Mouse (Mus musculus): Measurements from ENCODE around the gene Ucn3. TPM values are rescaled to one million over a fixed set of nuclear protein-coding genes. Genes with fewer than 3 reads are reported as not detected.
"Not testable (repeated sequence)": the region's sequence is repeated elsewhere in the genome, so short reads cannot be mapped to it uniquely, and the experiment has no call there.

Gene Ucn3
- total RNA-seq (2021) = not detected

DNA sequence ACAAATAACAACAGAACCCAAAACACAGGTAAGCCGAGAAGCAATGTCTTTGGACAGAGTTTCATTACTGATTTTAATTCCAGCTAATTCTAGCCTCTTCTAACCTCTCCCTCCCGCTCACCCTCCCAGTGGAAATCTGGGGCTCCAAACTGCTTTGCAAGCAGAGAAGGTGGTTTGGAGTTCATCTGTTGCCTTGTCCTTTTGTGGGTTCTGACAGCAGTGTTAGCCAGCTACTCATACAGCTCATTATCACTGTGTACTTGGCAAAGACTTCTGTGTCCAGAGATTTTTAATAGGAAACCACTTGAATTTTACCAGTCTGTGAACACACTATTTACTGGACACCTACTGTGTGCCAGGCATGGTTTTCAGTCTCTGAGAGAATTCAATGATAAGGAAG lies at the start of gene Ucn3:
TSS of gene Ucn3 (minus strand) at position 101 of the 400 bp plus-strand sequence.
- DNase-seq (ENCODE audit: extremely low spot score in 1 of 2, low spot score in 1 of 2) = no peak

DNA sequence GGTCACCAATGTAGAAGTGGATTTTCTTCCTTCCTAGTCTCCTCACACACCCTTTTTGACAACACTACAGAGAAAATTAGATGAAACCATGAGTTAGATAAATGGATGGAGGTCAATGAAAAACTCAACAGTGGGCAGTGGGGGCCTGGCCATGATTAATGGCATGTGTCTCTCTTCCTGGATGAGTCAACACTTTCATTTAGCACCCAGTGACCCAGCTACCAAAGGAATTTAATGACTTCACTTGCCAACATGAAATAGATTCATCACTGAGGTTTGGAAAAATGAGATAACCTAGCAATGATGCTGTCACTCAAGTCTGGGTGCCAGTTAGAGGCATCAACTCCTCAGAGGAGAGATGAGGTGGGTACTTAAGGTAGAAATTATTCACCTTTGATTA lies 46.9 kb upstream of the Ucn3 start:
- no peak for DNase-seq (ENCODE audit: extremely low spot score in 1 of 2, low spot score in 1 of 2)

DNA sequence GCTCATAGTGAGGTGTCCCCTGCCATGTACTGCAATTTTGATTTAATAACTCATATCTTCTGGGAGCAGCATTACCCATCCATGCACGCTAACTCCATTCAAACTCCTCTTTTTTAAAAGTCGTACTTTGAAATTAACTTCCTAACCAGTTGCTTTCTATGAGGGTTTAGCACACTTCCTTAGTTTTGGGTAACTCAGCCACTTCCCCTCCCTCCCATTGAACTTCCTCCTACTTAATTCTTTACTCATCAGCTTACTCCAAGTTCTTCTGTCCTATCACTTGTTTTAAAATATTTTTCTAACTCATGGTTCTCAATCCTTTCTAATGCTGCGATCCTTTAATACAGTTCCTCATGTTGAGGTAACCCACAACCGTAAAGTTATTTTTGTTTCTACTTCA lies 23.7 kb upstream of the Ucn3 start:
- DNase-seq (ENCODE audit: extremely low spot score in 1 of 2, low spot score in 1 of 2) = no peak

DNA sequence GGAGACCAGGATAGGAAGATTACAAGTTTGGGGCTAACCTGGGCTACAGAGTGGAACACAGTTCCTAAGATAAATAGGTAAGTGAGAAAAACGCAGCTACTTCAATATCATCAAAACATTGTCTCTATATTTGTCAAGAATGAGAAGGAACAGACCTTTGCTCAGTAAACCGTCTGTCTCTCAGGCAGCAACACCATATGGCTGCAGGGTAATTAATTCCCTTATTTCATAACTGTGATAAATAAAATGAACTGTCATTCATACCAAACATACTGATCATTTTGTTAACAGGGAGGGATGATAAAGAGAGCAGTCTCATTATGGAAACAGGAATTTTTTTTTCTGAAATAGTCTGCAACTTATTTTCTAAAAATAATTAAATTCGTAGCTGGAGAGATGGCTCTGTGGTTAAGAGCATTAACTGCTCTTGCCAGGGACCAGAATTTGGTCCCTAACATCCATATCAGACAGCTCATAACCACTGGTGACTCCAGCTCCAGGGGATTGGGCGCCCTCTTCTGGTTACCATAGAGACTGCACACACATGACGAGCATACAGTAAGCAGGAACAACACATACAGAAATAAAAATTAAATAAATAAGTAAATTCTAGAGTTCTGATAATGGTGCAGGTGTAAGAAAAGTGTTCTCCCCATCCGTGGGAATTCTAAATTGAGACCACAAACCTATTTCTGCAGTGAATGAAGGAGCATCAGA lies 6.2 kb upstream of the Ucn3 start:
- DNase-seq (ENCODE audit: extremely low spot score in 1 of 2, low spot score in 1 of 2) = no peak

DNA sequence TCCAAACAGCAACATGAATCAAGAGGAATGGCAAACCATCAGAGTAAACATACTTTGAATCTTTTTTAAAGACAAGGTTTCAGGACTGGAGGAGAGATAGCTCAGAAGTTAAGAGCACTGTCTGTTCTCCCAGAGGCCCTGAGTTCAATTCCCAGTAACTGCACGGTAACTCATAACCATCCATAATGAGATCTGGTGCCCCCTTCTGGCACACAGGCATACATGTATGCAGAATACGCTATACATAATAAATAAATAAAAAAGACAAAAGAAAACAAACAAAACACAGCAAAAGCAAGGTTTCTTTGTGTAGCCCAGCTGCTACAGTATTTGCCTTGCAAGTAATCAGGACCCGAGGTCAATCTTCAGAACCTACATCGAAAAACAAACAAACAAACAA lies 4.3 kb upstream of the Ucn3 start:
- DNase-seq (ENCODE audit: extremely low spot score in 1 of 2, low spot score in 1 of 2) = no peak

DNA sequence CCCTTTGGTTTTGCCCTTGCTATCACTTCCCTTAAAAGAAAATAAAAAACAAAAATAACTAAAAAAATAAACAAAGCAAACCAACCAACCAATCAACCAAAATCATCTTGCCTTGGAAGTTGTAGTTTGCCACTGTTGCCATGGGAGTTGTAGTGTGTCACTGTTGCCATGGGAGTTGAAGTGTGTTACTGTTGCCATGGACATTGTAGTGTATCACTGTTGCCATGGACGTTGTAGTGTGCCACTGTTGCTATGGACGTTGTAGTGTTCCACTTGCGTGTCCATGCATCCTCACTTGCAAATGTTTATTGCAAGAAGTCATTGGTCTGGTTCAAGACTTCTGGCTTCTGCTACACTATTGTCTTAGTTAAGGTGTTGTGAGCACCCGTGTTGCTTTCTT lies 2.1 kb upstream of the Ucn3 start:
- no peak for DNase-seq (ENCODE audit: extremely low spot score in 1 of 2, low spot score in 1 of 2)

DNA sequence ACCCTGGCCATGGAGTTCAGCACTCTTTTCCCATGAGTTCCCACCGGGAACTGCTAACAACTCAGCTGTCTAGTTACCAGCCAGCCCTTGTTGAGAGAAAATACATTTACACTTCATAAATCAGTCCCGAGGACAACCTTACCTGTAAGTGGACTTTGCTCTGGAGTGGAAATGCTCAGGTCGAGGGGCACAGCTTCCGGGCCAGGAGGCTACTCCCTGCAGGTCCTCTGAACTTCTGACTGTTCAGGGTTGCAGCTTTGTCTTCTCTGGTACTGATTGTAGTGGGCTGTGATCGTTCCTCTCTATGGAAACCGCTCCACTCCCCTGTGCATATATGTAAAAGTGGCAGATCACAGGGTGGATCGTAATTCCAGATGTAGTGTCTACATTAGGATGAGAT lies 450 bp downstream of the Ucn3 start:
- DNase-seq (ENCODE audit: extremely low spot score in 1 of 2, low spot score in 1 of 2) = no peak

DNA sequence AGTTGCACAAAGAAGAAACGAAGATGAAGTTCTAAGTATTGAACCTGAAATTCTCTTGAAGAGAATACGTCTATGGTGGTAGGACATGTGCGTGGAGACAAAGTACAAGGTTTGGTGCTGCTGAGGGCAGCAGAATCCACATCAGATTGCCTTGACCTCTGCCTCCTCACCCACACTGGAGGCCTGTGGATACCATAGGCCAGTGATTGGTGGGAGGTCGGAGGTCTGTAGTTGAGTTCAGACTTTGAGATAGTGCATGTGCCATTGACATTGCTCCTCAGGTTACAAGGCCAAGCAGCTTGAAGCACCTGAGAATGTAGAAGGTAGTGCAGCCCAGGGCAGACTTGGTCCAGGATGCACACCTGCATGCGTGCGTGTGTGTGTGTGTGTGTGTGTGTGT lies 19.1 kb downstream of the Ucn3 start:
- DNase-seq (ENCODE audit: extremely low spot score in 1 of 2, low spot score in 1 of 2) = no peak

DNA sequence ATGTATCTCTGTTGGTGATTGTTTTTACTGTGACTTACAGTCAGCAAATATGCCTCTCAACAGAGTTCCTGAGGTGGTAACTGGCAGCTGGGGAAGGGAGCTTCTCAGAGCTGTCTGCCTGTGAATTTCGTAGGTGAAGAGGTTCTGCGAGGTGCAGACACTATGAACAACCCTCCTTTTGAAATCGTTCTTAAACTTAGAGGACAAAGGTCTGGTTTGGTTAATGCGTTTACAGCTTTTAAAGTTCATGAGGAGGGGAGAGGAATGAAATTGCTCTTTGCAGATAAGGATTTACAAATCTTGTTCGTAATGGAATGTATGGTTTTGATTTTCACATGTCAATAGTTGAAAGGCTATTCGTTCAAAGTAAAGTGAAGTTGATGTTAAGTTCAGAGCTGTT lies 19.5 kb downstream of the Ucn3 start:
- DNase-seq (ENCODE audit: extremely low spot score in 1 of 2, low spot score in 1 of 2) = no peak

DNA sequence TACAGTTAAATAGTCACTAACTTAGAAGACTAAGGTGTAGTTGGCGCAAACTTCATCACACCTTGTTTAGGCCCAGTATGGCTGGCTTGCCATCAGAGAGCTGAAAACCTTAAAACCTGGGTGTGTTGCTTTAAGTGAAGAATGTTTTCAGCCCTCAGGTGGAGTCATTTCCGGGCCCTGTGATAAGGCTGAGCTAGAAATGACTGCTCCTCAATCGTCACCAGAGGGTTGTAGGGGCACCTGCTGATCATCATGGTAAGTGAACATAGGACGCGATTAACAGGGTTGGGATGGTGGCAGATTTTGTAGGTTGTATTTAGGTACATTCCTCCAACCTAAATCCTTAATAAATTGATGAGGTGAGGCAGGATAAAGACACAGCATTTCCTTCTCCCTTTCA lies 20.7 kb downstream of the Ucn3 start:
- DNase-seq (ENCODE audit: extremely low spot score in 1 of 2, low spot score in 1 of 2) = no peak

DNA sequence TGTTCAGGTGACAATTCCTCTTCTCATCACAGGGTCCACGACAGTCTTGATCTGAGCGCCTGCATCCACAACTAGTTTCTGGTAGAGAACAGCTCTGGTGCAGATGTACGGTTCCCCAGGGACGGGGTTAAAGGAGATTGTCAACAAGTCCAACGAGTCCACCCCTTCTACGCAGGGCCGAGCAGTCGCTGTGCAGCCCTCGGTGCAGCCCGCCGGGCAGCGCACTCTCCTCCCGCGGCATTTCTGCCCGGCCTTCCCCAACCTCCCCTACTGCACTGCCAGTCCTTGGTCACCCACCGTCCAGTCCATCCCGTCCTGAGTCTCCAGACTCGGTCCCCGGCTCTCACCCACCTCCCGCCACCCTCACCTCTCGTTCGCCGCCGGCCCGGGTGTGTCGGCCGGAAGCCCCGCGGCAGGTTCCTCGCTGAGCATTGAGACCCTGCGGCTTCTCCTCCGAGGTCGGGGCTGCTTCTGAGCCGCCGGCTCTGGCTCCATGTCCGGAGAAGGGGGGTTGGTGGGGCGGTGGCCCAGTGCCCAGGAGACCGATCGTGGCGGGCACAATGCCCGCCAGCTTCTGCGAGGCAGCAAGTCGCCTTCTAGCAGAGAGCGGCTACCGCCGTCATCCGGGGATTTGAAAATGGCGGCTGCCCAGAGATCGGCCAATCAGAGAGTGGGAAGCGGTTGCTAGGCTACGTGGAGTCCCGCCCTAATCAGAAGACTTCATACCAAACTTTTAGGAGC lies 27.4 kb downstream of the Ucn3 start, which contains the start of the genes Net1 and Tubal3:
TSS of gene Net1 (minus strand) at position 650 of the 741 bp plus-strand sequence.
TSS of gene Tubal3 (plus strand) at position 704 of the 741 bp plus-strand sequence.
- DNase-seq (ENCODE audit: extremely low spot score in 1 of 2, low spot score in 1 of 2) = peak; percentile 75 to 85

DNA sequence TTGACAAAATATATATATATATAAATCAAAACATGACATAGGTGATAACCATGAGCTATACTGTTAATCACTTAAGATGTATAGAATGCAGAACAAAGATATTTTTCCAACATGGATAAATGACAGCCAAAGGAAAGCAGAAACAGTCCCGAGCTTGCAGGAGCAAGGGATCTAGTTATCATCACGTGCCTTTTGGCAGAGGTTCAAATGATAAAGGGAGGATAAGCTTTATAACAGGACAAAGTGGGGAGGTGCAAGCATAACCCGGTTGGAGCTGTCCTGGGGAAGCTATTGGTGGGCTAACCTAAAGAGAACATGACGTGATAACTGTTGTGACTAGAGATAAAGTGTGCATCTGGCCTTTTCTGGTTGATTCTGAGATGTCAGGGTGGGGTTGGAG lies 31.6 kb downstream of the Ucn3 start:
- DNase-seq (ENCODE audit: extremely low spot score in 1 of 2, low spot score in 1 of 2) = no peak

DNA sequence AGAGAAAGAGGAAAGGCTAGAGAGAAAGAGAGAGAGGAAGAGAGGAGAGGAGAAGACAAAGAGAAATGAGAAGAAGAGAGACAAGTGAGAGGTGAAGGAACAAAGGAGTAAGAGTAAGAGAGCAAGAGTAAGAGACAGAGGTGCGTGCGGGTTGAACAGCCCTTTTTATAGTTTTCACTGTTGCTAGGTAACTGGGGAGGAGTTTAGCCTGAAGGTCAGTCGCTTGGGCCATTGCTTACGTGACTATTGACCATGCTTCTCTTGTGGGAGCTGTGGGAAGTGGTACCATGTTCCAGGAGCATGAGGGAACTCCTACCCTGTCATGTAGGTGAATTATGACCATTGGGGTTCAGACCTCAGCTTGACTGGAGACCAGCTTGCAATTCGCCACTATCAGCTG lies 34.8 kb downstream of the Ucn3 start:
- no peak for DNase-seq (ENCODE audit: extremely low spot score in 1 of 2, low spot score in 1 of 2)

DNA sequence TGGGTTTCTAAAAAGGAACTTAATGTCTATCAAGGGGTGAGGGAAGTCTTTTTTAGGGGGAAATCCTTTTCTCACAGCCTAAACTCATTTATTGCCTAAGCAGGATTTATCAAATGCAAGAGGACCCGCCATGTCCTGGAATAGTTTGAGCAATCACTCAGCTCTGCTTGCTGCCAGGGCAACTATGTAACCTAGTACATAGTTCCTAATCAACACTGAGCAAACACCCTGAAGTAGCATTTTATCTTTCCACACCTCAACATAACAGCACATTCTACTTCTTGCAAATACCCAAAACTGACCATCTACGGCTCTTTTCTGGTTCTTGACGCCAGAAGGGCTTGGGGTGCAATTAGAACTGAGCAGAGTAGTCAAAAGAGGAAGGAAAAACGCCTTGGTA lies 36.9 kb downstream of the Ucn3 start:
- DNase-seq (ENCODE audit: extremely low spot score in 1 of 2, low spot score in 1 of 2) = no peak

DNA sequence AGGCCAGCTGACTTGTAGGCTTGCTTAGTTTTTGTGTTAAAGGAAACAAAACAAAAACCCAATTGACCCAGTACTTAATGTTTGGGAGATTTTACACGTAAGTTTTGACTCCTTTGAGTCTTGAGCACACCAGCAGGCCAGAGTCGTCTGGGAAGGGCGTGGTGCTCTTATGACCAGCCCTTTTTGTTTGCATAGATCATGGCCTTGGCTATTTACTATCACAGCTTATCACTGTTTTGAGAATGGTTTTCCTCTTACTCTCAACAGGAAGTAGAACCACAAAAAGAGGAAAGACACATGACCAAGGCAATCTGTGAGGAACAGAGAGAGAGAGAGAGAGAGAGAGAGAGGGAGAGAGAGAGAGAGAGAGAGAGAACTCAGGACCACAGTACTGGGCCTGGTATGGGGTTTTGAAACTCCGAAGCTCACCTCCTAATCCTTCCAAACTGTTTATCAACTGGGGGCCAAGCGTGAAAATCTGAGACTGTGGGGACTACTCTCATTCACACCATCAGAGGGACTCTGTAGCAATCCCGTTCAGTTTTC lies 37.9 kb downstream of the Ucn3 start:
- DNase-seq (ENCODE audit: extremely low spot score in 1 of 2, low spot score in 1 of 2) = no peak

DNA sequence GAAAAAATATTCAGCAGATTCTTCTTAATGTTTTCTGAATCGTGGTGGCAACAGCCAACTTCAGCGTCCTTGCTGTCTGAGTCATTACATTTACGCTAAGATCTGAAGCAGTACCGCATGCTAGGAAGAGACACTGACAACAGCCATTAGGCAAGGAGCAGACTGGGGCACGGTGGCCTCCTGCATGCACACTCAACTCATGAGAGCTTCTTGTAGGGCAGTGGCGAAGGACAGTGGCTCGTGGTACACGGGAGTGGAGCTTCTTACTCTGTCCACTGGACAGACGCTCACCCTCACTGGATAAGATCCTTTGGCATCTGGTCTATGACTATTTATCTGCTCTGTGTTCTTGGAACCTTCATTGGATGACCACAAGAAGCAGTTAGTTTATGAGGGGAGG lies 45.8 kb downstream of the Ucn3 start:
- no peak for DNase-seq (ENCODE audit: extremely low spot score in 1 of 2, low spot score in 1 of 2)

DNA sequence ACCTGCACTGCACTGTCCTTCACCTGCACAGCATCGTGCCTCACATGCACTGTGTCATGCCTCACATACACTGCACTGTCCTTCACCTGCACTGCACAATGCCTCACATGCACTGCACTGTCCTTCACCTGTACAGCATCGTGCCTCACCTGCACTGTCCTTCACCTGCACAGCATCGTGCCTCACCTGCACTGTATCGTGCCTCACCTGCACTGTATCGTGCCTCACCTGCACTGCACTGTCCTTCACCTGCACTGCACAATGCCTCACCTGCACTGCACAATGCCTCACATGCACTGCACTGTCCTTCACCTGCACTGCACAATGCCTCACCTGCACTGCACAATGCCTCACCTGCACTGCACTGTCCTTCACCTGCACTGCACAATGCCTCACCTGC lies 46.9 kb downstream of the Ucn3 start:
- DNase-seq (ENCODE audit: extremely low spot score in 1 of 2, low spot score in 1 of 2) = not testable (repeated sequence)

DNA sequence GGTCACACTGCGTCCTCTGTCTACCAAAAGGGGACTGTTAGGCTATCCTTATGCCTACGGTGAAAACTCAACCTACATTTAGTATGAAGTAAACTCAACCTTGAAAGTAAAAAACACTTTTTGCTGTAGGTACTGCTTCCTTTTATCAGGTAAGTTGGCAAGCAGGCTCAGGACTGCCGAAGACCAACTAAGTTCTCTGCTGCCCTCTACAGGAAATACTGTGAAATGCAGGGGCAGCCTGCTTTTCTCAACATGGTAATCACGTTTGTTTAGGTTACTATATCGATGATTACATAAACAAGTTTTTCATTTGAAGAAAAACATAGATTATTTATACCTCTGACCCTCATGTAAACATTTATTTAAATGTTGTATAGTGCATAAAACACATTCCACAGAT lies 48.2 kb downstream of the Ucn3 start:
- peak; percentile 50 to 79 for DNase-seq (ENCODE audit: extremely low spot score in 1 of 2, low spot score in 1 of 2)

DNA sequence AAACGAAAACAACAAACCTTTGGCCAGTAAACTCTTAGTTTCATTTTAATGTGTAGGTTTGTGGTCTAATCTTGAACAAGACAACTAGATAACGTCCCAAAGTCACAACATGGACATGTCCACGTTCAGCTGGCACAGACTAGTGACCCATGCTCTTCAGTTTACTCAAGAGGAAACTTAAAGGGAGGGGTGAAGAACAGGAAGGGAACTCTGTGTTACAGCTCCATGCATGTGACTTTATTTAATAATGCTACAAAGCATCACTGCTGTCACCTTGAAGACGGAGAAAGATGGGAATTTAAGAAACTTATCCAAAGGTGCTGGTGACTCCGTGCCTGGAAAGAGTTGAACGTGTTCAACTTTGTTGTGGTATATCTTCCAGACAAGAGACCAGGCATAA lies 49.1 kb downstream of the Ucn3 start:
- DNase-seq (ENCODE audit: extremely low spot score in 1 of 2, low spot score in 1 of 2) = no peak

DNA sequence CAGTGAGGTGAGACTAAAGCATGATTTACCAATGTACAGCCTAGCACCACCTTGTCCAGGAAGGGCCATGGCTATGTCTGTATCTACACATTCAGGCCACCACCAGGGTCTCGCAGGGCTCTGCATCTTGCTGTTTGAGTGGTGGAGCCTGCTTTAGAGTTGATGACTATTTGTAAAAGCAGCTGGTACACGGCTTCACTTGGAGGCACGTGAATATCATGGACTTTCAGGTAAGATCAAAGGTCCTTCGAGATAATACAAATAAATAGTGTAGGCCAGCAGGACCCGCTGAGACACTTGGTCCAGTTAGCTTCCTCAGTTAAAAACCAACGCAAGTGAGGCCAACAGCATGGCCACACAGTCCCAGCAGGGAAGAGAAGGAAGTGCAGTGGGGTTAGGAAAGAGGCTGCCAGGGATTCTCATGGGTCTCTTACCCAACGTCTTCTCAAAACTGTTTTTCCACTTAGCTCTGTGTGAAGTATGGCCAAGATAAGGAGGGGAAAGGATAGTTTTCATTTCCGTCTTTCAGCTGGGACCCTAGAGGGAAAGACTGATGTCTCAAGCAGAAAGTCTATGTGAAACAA lies 49.7 kb downstream of the Ucn3 start:
- no peak for DNase-seq (ENCODE audit: extremely low spot score in 1 of 2, low spot score in 1 of 2)

DNA sequence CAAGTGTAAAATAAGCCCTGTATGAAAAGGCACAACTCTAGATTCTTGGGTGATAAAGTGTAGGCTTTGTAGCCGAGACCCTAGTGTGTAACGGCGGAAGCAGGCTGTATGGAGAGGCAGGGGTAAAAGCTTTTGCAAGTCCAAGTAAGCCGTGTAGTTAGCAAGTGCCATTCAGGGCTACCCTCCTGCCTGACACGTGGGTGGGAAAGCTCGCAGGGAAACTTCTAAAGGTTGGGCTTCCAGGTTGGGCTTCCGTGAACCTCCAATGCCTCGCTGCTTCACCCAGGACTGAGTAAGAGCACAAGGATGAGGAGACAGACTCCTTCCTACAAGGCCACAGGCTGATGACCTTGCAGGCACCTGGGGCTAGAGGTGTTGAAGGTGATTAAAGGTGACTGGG lies 50.6 kb downstream of the Ucn3 start:
- no peak for DNase-seq (ENCODE audit: extremely low spot score in 1 of 2, low spot score in 1 of 2)
